Mouse (Mus musculus): Measurements from ENCODE around the gene BC051142.

The BC051142 gene

GRCm38 (mm10) chr17:34507591-34507990 lies 109.0 kb downstream of the BC051142 start:
- DNase-seq (ENCODE audit: low spot score in 2 of 2), result no peak

All from urinary bladder, postnatal 36 days (tissue).